Mouse (Mus musculus) forebrain, embryonic 11.5 days (tissue): ENCODE results near the gene Ap1g1. TPM values are rescaled to one million over a fixed set of nuclear protein-coding genes. Genes with fewer than 3 reads are reported as not detected.

ENCODE experiments used
- ATAC-seq: fragments of 200-750 bp; cut with Nextera tagmentation; replicated peaks from 2 replicates; pipeline ENCODE4 v1.8.0; 2017; ENCODE audit warnings: moderate TSS enrichment; ENCODE audit not compliant: low FRiP score
- DNase-seq: peaks from one replicate; pipeline ENCODE4 v3.0.0-alpha.2; 2017; ENCODE audit warnings: low spot score
- H3K27ac ChIP-seq: fragments of 300-500 bp; sonication (generic); 2 replicates; pipeline ENCODE4 v1.5.1; 2014; ENCODE audit warnings: low read depth, low read length
- H3K27me3 ChIP-seq: fragments of 300-500 bp; sonication (generic); 2 replicates; pipeline ENCODE4 v1.6.1; 2014; ENCODE audit warnings: mild to moderate bottlenecking, low read length, mixed read lengths; ENCODE audit not compliant: control insufficient read depth, insufficient read depth
- H3K36me3 ChIP-seq: fragments of 300-500 bp; sonication (generic); 2 replicates; pipeline ENCODE4 v1.6.1; 2014; ENCODE audit warnings: mild to moderate bottlenecking, low read length, moderate library complexity, mixed read lengths; ENCODE audit not compliant: control insufficient read depth, insufficient read depth
- H3K4me1 ChIP-seq: fragments of 300-500 bp; sonication (generic); replicated peaks from 2 replicates; pipeline ENCODE4 v1.6.1; 2014; ENCODE audit warnings: low read length, mixed read lengths; ENCODE audit not compliant: control insufficient read depth, insufficient read depth
- H3K4me2 ChIP-seq: fragments of 300-500 bp; sonication (generic); 2 replicates; pipeline ENCODE4 v1.6.1; 2014; ENCODE audit warnings: low read depth, mild to moderate bottlenecking, low read length, moderate library complexity, mixed read lengths; ENCODE audit not compliant: severe bottlenecking
- H3K4me3 ChIP-seq: fragments of 300-500 bp; sonication (generic); 2 replicates; pipeline ENCODE4 v1.5.1; 2014; ENCODE audit warnings: low read depth, low read length
- H3K9ac ChIP-seq: fragments of 300-500 bp; sonication (generic); 2 replicates; pipeline ENCODE4 v1.6.1; 2014; ENCODE audit warnings: low read length
- H3K9me3 ChIP-seq: fragments of 300-500 bp; sonication (generic); 2 replicates; pipeline ENCODE4 v1.6.1; 2016; ENCODE audit warnings: low read length, mixed read lengths; ENCODE audit not compliant: control insufficient read depth
- WGBS: fragments of 180-500 bp; shearing (Covaris S2); extraction: QIAGEN DNeasy Blood & Tissue Kit; methylation state at CpG from one replicate; pipeline ENCODE4 v1.1.7; 2014; 5-methylcytosine and 5-hydroxymethylcytosine counted together
- polyA plus RNA-seq: library from polyadenylated mRNA; unstranded; fragments of >200 nt; fragmentation: Nextera tagmentation; extraction: Ambion mirVana; gene quantifications from 2 replicates; pipeline ENCODE4 v1.2.1, GENCODE M21; 2014

The Ap1g1 gene
- polyA plus RNA-seq, 1 experiment from 2014 or later, result 47.0 TPM

- Histone ChIP-seq H3K9me3 (no peaks in the 10 kb centered on the region), H3K27me3 (no peaks in the 10 kb centered on the region), H3K9ac (no peak overlapping the region), H3K4me2 (no peak overlapping the region), H3K27ac (no peak overlapping the region), H3K4me1 (no peaks in the 10 kb centered on the region), H3K36me3 (no peaks in the 10 kb centered on the region; the same call in 1 of the 2 replicates), H3K4me3 (no peak overlapping the region)
- ATAC-seq (no peak), DNase-seq (no peak)
- WGBS, result 96% methylated on average over 3 of the region's 3 CpGs
Measured at GRCm38 (mm10) chr8:109906907-109907306, 128.6 kb downstream of the Ap1g1 start.

- Histone ChIP-seq H3K9me3 (no peaks in the 10 kb centered on the region), H3K27me3 (no peaks in the 10 kb centered on the region), H3K4me1 (no peaks in the 10 kb centered on the region), H3K4me2 (no peak overlapping the region), H3K9ac (no peak overlapping the region), H3K36me3 (peaks cover 2% of the 10 kb centered on the region; the same call in 1 of the 2 replicates), H3K27ac (no peak overlapping the region), H3K4me3 (no peak overlapping the region)
- WGBS, result 93% methylated on average over 4 of the region's 4 CpGs
- no peak for DNase-seq
- ATAC-seq, result no peak
Measured at GRCm38 (mm10) chr8:109907376-109907775, 129.0 kb downstream of the Ap1g1 start.

Other genes starting within 250 kb of the Ap1g1 start
- 28.4 and 30.6 TPM in 2 replicates for gene Dhx38, start 212.7 kb upstream of the Ap1g1 start, polyA plus RNA-seq
- 27.0 and 28.5 TPM in 2 replicates for gene Txnl4b, start 212.7 kb upstream of the Ap1g1 start, polyA plus RNA-seq
- gene Hp, start 199.4 kb upstream of the Ap1g1 start, polyA plus RNA-seq, result 0.27 and 0.45 TPM in 2 replicates
- 43.2 and 43.5 TPM in 2 replicates for gene Dhodh, start 169.9 kb upstream of the Ap1g1 start, polyA plus RNA-seq
- 0.05 and 0.19 TPM in 2 replicates for gene Pkd1l3, start 164.0 kb upstream of the Ap1g1 start, polyA plus RNA-seq
- gene Ist1, start 85.3 kb upstream of the Ap1g1 start, polyA plus RNA-seq, result 172 and 186 TPM in 2 replicates
- 50.2 and 56.1 TPM in 2 replicates for gene Zfp821, start 73.0 kb upstream of the Ap1g1 start, polyA plus RNA-seq
- gene Atxn1l, start 40.8 kb upstream of the Ap1g1 start, polyA plus RNA-seq, result 8.3 and 8.6 TPM in 2 replicates
- gene Phlpp2, start 90.0 kb downstream of the Ap1g1 start, polyA plus RNA-seq, result 4.3 and 4.4 TPM in 2 replicates
- gene Marveld3, start 183.6 kb downstream of the Ap1g1 start, polyA plus RNA-seq, result 0.65 and 1.1 TPM in 2 replicates
- gene Tat, start 211.9 kb downstream of the Ap1g1 start, polyA plus RNA-seq, result not detected in 2 replicates